Mouse (Mus musculus) kidney, adult 2 months (tissue): ENCODE measurements around the gene Fam181a.

Source experiments
- CTCF ChIP-seq: fragments of 200-500 bp; conservative IDR thresholded peaks from 2 replicates; pipeline ENCODE4 v1.5.1; 2011; ENCODE audit warnings: low read depth, mild to moderate bottlenecking, control low read depth, low read length, moderate library complexity, mixed read lengths; ENCODE audit not compliant: insufficient read depth, insufficient read length
- POLR2A ChIP-seq: fragments of 200-500 bp; IDR thresholded peaks from one replicate; pipeline ENCODE4 v1.6.1; 2011; ENCODE audit warnings: low read depth, low read length, control low read depth

- TF ChIP-seq CTCF (no peak), POLR2A (no peak)
Observed at GRCm38 (mm10) chr12:103355746-103356414, 45.1 kb downstream of the Fam181a start, which contains the start of gene Asb2.
